Mouse (Mus musculus): ENCODE results near the gene Dlg1. TPM values are rescaled to one million over a fixed set of nuclear protein-coding genes. Genes with fewer than 3 reads are reported as not detected.

Dlg1 gene
- polyA plus RNA-seq, 1 experiment from 2014 or later = 26.4 TPM

DNA sequence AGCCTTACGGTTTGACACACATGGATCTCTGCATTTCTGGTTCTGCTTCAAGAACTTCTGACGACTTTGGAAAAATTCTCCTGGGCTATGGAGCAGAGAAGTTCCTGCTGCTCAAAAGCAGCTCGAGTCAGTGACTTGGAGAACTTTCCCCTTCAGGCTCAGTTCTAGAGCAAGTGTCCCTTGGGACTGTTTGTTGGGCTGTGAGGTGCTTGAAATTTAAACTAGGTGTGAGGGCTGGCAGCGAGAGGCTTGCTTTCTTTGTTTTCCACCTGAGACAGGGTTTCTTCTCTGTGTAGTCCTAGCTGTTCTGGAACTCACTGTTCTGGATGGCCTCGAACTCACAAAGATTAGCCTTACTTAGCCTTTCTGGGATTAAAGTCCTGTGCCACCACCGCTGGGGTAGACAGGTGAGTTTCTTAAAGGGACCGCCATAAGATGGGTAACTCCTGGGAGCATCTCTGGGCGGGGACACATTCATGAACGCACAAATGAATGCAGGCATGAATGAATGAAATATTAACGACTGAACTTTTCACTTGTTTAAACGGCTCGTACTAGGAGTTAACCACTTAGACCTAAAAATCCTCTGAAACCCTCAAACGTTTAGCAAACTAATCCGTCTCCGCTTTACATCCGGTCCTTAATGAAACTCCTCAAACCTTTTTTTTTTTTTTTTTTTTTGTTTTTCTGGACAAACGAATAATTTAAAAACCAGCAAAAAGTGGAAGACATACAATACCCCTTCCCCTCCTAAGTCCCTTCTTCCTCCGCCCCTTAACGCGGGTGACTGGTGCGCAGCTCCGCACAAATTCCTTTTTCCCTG, 476 bp upstream of the Dlg1 start:
- Histone ChIP-seq H3K9me3 (ENCODE audit: control insufficient read depth, low read length) (no peaks in the 10 kb centered on the region), H3K4me3 (ENCODE audit: low read depth, low read length) (peak overlapping the region; percentile 78), H3K36me3 (ENCODE audit: control insufficient read depth, insufficient read depth, low read length) (no peaks in the 10 kb centered on the region), H3K9ac (ENCODE audit: low read depth, low read length) (peak overlapping the region; percentile 91), H3K27me3 (ENCODE audit: control insufficient read depth, insufficient read depth, low read length) (no peaks in the 10 kb centered on the region), H3K4me1 (replicated peaks; ENCODE audit: control insufficient read depth, insufficient read depth, low read length) (no peaks in the 10 kb centered on the region), H3K4me2 (replicated peaks; ENCODE audit: low read depth, low read length) (peak overlapping the region; percentile 73), H3K27ac (ENCODE audit: low read depth, low read length) (0 out of 2 replicates have a peak overlapping the region, but pooled peaks have one; percentile 93)
- no peak for ATAC-seq (ENCODE audit: low FRiP score)
- peak; percentile 23 for DNase-seq (ENCODE audit: low spot score)
- 12% methylated on average over 22 of the region's 22 CpGs for WGBS

- ATAC-seq (ENCODE audit: low FRiP score) = peak; percentile 84
Measured at GRCm38 (mm10) chr16:31664287-31664597, 999 bp downstream of the Dlg1 start.

DNA sequence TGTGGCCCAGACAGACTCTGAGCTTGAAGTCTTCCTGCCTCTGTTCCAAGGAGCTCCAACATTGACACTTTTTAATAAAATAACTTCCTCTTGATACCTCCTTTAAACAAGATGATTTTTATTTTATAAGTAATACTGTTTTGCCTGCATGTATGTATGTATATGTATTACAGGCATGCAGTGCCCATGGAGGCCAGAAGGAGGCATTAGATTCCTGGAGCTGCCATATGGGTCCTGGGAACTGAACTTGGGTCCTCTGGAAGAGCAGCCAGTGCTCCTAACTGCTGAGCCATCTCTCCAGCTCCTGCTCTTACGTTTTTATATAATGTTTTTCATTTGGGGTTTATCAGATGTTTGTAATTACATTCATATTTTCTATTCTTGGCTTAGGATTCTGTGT, 9.0 kb downstream of the Dlg1 start:
- H3K4me2 ChIP-seq (replicated peaks; ENCODE audit: low read depth, low read length) = no peak overlapping the region
- H3K36me3 ChIP-seq (ENCODE audit: control insufficient read depth, insufficient read depth, low read length) = no peaks in the 10 kb centered on the region
- H3K9me3 ChIP-seq (ENCODE audit: control insufficient read depth, low read length) = no peaks in the 10 kb centered on the region
- no peak for ATAC-seq (ENCODE audit: low FRiP score)
- DNase-seq (ENCODE audit: low spot score) = no peak
- H3K27me3 ChIP-seq (ENCODE audit: control insufficient read depth, insufficient read depth, low read length) = no peaks in the 10 kb centered on the region
- 96% methylated on average over 1 of the region's 1 CpGs for WGBS
- no peak overlapping the region for H3K9ac ChIP-seq (ENCODE audit: low read depth, low read length)
- no peak overlapping the region for H3K27ac ChIP-seq (ENCODE audit: low read depth, low read length)
- no peaks in the 10 kb centered on the region for H3K4me1 ChIP-seq (replicated peaks; ENCODE audit: control insufficient read depth, insufficient read depth, low read length)
- H3K4me3 ChIP-seq (ENCODE audit: low read depth, low read length) = no peak overlapping the region

More at GRCm38 (mm10) chr16:31664287-31664597, 999 bp downstream of the Dlg1 start:
- Histone ChIP-seq H3K36me3 (ENCODE audit: control insufficient read depth, insufficient read depth, low read length) (no peaks in the 10 kb centered on the region), H3K9me3 (ENCODE audit: control insufficient read depth, low read length) (no peaks in the 10 kb centered on the region), H3K4me1 (replicated peaks; ENCODE audit: control insufficient read depth, insufficient read depth, low read length) (no peaks in the 10 kb centered on the region), H3K9ac (ENCODE audit: low read depth, low read length) (peak overlapping the region; percentile 91), H3K4me2 (replicated peaks; ENCODE audit: low read depth, low read length) (peak overlapping the region; percentile 73), H3K27ac (ENCODE audit: low read depth, low read length) (peak overlapping the region; percentile 93), H3K27me3 (ENCODE audit: control insufficient read depth, insufficient read depth, low read length) (no peaks in the 10 kb centered on the region), H3K4me3 (ENCODE audit: low read depth, low read length) (peak overlapping the region; percentile 78)
- 0% methylated on average over 21 of the region's 36 CpGs for WGBS
- no peak for DNase-seq (ENCODE audit: low spot score)

- Histone ChIP-seq H3K27me3 (ENCODE audit: control insufficient read depth, insufficient read depth, low read length) (no peaks in the 10 kb centered on the region), H3K4me3 (ENCODE audit: low read depth, low read length) (no peak overlapping the region), H3K4me1 (replicated peaks; ENCODE audit: control insufficient read depth, insufficient read depth, low read length) (no peaks in the 10 kb centered on the region), H3K27ac (ENCODE audit: low read depth, low read length) (no peak overlapping the region), H3K9me3 (ENCODE audit: control insufficient read depth, low read length) (no peaks in the 10 kb centered on the region), H3K4me2 (replicated peaks; ENCODE audit: low read depth, low read length) (no peak overlapping the region), H3K36me3 (ENCODE audit: control insufficient read depth, insufficient read depth, low read length) (no peaks in the 10 kb centered on the region), H3K9ac (ENCODE audit: low read depth, low read length) (no peak overlapping the region)
- DNase-seq (ENCODE audit: low spot score) (no peak), ATAC-seq (ENCODE audit: low FRiP score) (no peak)
- 91% methylated on average over 4 of the region's 4 CpGs for WGBS
Measured at GRCm38 (mm10) chr16:31677463-31677862, 14.2 kb downstream of the Dlg1 start.

- 97% methylated on average over 6 of the region's 6 CpGs for WGBS
Measured at GRCm38 (mm10) chr16:31682291-31682690, 19.0 kb downstream of the Dlg1 start.

DNA sequence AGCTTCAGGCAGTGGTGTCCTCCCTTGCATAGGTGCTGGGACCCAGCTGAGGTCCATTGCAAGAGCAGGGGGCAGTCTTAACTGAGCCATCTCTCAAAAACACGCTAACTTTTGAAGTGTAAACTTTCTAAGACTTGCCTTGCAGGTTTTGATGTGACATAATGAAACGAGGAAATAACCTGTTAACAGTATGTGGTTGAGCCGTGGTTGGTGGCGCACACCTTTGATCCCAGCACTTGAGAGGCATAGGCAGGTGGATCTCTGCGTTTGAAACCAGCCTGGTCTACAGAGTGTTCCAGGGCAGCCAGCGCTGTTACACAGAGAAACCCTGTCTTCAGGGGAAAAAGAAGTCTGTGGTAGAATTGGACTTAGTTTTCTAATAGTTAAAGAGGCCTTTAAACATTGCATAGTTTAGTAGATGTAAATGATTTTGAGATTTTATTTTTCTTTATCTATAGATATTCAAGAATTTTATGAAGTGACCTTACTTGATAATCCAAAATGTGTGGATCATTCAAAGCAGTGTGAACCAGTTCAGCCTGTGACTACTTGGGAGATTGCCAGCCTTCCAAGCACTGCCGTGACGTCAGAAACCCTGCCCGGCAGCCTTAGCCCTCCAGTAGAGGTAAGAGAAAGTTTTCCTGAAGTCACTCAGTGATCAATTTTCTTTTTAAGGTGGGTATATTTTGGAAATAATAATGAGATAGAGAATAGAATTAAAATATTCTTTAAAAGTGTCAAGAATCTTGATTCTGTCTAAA, 20.6 kb downstream of the Dlg1 start:
- Histone ChIP-seq H3K4me2 (replicated peaks; ENCODE audit: low read depth, low read length) (no peak overlapping the region), H3K9me3 (ENCODE audit: control insufficient read depth, low read length) (no peaks in the 10 kb centered on the region), H3K4me3 (ENCODE audit: low read depth, low read length) (no peak overlapping the region), H3K4me1 (replicated peaks; ENCODE audit: control insufficient read depth, insufficient read depth, low read length) (no peaks in the 10 kb centered on the region), H3K27ac (ENCODE audit: low read depth, low read length) (no peak overlapping the region), H3K27me3 (ENCODE audit: control insufficient read depth, insufficient read depth, low read length) (no peaks in the 10 kb centered on the region), H3K36me3 (ENCODE audit: control insufficient read depth, insufficient read depth, low read length) (no peaks in the 10 kb centered on the region), H3K9ac (ENCODE audit: low read depth, low read length) (no peak overlapping the region)
- ATAC-seq (ENCODE audit: low FRiP score) (no peak), DNase-seq (ENCODE audit: low spot score) (no peak)
- 90% methylated on average over 9 of the region's 9 CpGs for WGBS

More at GRCm38 (mm10) chr16:31682291-31682690, 19.0 kb downstream of the Dlg1 start:
- DNase-seq (ENCODE audit: low spot score) (no peak), ATAC-seq (ENCODE audit: low FRiP score) (no peak)
- Histone ChIP-seq H3K9me3 (ENCODE audit: control insufficient read depth, low read length) (no peaks in the 10 kb centered on the region), H3K27me3 (ENCODE audit: control insufficient read depth, insufficient read depth, low read length) (no peaks in the 10 kb centered on the region), H3K9ac (ENCODE audit: low read depth, low read length) (no peak overlapping the region), H3K4me2 (replicated peaks; ENCODE audit: low read depth, low read length) (no peak overlapping the region), H3K4me1 (replicated peaks; ENCODE audit: control insufficient read depth, insufficient read depth, low read length) (no peaks in the 10 kb centered on the region), H3K36me3 (ENCODE audit: control insufficient read depth, insufficient read depth, low read length) (no peaks in the 10 kb centered on the region), H3K27ac (ENCODE audit: low read depth, low read length) (no peak overlapping the region), H3K4me3 (ENCODE audit: low read depth, low read length) (no peak overlapping the region)

- no peak for ATAC-seq (ENCODE audit: low FRiP score)
- no peak overlapping the region for H3K27ac ChIP-seq (ENCODE audit: low read depth, low read length)
- no peak overlapping the region for H3K4me3 ChIP-seq (ENCODE audit: low read depth, low read length)
- no peak for DNase-seq (ENCODE audit: low spot score)
- H3K36me3 ChIP-seq (ENCODE audit: control insufficient read depth, insufficient read depth, low read length) = no peaks in the 10 kb centered on the region
- WGBS = 97% methylated on average over 4 of the region's 4 CpGs
- H3K9me3 ChIP-seq (ENCODE audit: control insufficient read depth, low read length) = no peaks in the 10 kb centered on the region
- H3K4me1 ChIP-seq (replicated peaks; ENCODE audit: control insufficient read depth, insufficient read depth, low read length) = no peaks in the 10 kb centered on the region
- no peaks in the 10 kb centered on the region for H3K27me3 ChIP-seq (ENCODE audit: control insufficient read depth, insufficient read depth, low read length)
- H3K4me2 ChIP-seq (replicated peaks; ENCODE audit: low read depth, low read length) = no peak overlapping the region
- H3K9ac ChIP-seq (ENCODE audit: low read depth, low read length) = no peak overlapping the region
Measured at GRCm38 (mm10) chr16:31684771-31685170, 21.5 kb downstream of the Dlg1 start.

DNA sequence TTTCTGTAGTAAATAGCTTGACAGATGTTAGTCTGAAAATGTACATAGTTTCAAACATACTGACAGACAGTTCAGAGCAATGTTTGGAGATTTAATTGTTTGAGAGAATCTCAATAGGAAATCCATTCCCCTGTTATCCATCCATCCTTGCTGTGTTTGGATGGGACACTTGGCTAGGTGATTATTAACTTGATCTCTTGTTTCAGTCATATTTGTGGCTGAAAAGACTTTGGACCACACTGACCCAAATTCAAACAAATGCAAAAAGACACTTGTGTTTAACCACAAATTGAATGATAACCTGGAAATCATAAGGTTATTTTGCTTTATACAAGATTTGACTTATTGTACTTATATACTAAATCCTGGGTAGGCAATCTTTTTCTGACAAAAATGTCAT, 24.5 kb downstream of the Dlg1 start:
- no peak for DNase-seq (ENCODE audit: low spot score)
- H3K4me3 ChIP-seq (ENCODE audit: low read depth, low read length) = no peak overlapping the region

More for the DNA sequence above, 24.5 kb downstream of the Dlg1 start:
- H3K27ac ChIP-seq (ENCODE audit: low read depth, low read length) = no peak overlapping the region
- H3K9ac ChIP-seq (ENCODE audit: low read depth, low read length) = no peak overlapping the region
- H3K4me1 ChIP-seq (replicated peaks; ENCODE audit: control insufficient read depth, insufficient read depth, low read length) = no peaks in the 10 kb centered on the region
- no peak for ATAC-seq (ENCODE audit: low FRiP score)
- H3K9me3 ChIP-seq (ENCODE audit: control insufficient read depth, low read length) = no peaks in the 10 kb centered on the region
- no peaks in the 10 kb centered on the region for H3K36me3 ChIP-seq (ENCODE audit: control insufficient read depth, insufficient read depth, low read length)
- H3K27me3 ChIP-seq (ENCODE audit: control insufficient read depth, insufficient read depth, low read length) = no peaks in the 10 kb centered on the region
- H3K4me2 ChIP-seq (replicated peaks; ENCODE audit: low read depth, low read length) = no peak overlapping the region
